Mouse (Mus musculus): ENCODE measurements around the gene Eif2b1. TPM values are rescaled to one million over a fixed set of nuclear protein-coding genes. Genes with fewer than 3 reads are reported as not detected.
"Not testable (repeated sequence)": the region's sequence is repeated elsewhere in the genome, so short reads cannot be mapped to it uniquely, and the experiment has no call there.

Eif2b1 gene
- polyA plus RNA-seq (2015; fragmentation: Nextera tagmentation; extraction: Ambion mirVana): 75.2 and 75.4 TPM in 2 replicates

- peak within 1 kb of the TSS; percentile 97 for H3K4me2 ChIP-seq (replicated peaks)
- peak within 1 kb of the TSS; percentile 91 for H3K4me3 ChIP-seq (replicated peaks)
- peak within 1 kb of the TSS; percentile 37; the same call in 1 of the 2 replicates for H3K27ac ChIP-seq
- peak; percentile 93 for ATAC-seq
- peaks cover 29% of the 10 kb centered on the region for H3K4me1 ChIP-seq (replicated peaks)
- under 1% methylated on average over 51 of the region's 51 CpGs for WGBS
- H3K9me3 ChIP-seq: no peaks in the 10 kb centered on the region
- peak within 1 kb of the TSS; percentile 86 for H3K9ac ChIP-seq (replicated peaks)
- H3K36me3 ChIP-seq: peaks cover 54% of the 10 kb centered on the region
- H3K27me3 ChIP-seq: no peaks in the 10 kb centered on the region
Observed at GRCm38 (mm10) chr5:124578633-124579317, at the start of gene Eif2b1, which contains the start of gene Gtf2h3. Gene Eif2b1, minus strand, starts transcription at chr5:124579131. Gene Gtf2h3, plus strand, starts transcription at chr5:124579140.

- no peak overlapping the region for H3K4me3 ChIP-seq (replicated peaks)
- H3K9me3 ChIP-seq: no peaks in the 10 kb centered on the region
- peaks cover 43% of the 10 kb centered on the region for H3K36me3 ChIP-seq
- ATAC-seq: no peak
- H3K9ac ChIP-seq (replicated peaks): no peak overlapping the region
- H3K27ac ChIP-seq: no peak overlapping the region
- no peak overlapping the region for H3K4me2 ChIP-seq (replicated peaks)
- H3K27me3 ChIP-seq: no peaks in the 10 kb centered on the region
- H3K4me1 ChIP-seq (replicated peaks): peaks cover 6% of the 10 kb centered on the region
- 96% methylated on average over 9 of the region's 9 CpGs for WGBS
Observed at GRCm38 (mm10) chr5:124624291-124624690, 45.4 kb upstream of the Eif2b1 start.

- Histone ChIP-seq H3K27ac (no peak overlapping the region), H3K4me2 (replicated peaks) (no peak overlapping the region), H3K9ac (replicated peaks) (no peak overlapping the region), H3K4me1 (replicated peaks) (peaks cover 1% of the 10 kb centered on the region), H3K36me3 (peaks cover 53% of the 10 kb centered on the region), H3K9me3 (no peaks in the 10 kb centered on the region), H3K27me3 (no peaks in the 10 kb centered on the region), H3K4me3 (replicated peaks) (no peak overlapping the region)
- ATAC-seq: no peak
- WGBS: 89% methylated on average over 15 of the region's 15 CpGs
Observed at GRCm38 (mm10) chr5:124622890-124623289, 44.0 kb upstream of the Eif2b1 start.

- H3K27me3 ChIP-seq: no peaks in the 10 kb centered on the region
- H3K36me3 ChIP-seq: peaks cover 56% of the 10 kb centered on the region
- H3K9me3 ChIP-seq: no peaks in the 10 kb centered on the region
- no peaks in the 10 kb centered on the region for H3K4me1 ChIP-seq (replicated peaks)
- 69% methylated on average over 13 of the region's 13 CpGs for WGBS
- H3K9ac ChIP-seq (replicated peaks): no peak overlapping the region
- H3K4me2 ChIP-seq (replicated peaks): no peak overlapping the region
- H3K4me3 ChIP-seq (replicated peaks): no peak overlapping the region
- no peak for ATAC-seq
- no peak overlapping the region for H3K27ac ChIP-seq
Observed at GRCm38 (mm10) chr5:124621362-124621761, 42.4 kb upstream of the Eif2b1 start.

- no peaks in the 10 kb centered on the region for H3K9me3 ChIP-seq
- no peak overlapping the region for H3K9ac ChIP-seq (replicated peaks)
- H3K4me1 ChIP-seq (replicated peaks): no peaks in the 10 kb centered on the region
- peaks cover 61% of the 10 kb centered on the region for H3K36me3 ChIP-seq
- no peak overlapping the region for H3K4me2 ChIP-seq (replicated peaks)
- no peaks in the 10 kb centered on the region for H3K27me3 ChIP-seq
- no peak overlapping the region for H3K4me3 ChIP-seq (replicated peaks)
- WGBS: 87% methylated on average over 10 of the region's 10 CpGs
- no peak overlapping the region for H3K27ac ChIP-seq
- no peak for ATAC-seq
Observed at GRCm38 (mm10) chr5:124618711-124619110, 39.8 kb upstream of the Eif2b1 start.

GRCm38 (mm10) chr5:124614709-124615108 is 35.8 kb upstream of the Eif2b1 start:
- Histone ChIP-seq H3K9me3 (no peaks in the 10 kb centered on the region), H3K27me3 (no peaks in the 10 kb centered on the region), H3K36me3 (peaks cover 61% of the 10 kb centered on the region), H3K4me3 (replicated peaks) (no peak overlapping the region), H3K27ac (no peak overlapping the region), H3K4me1 (replicated peaks) (no peaks in the 10 kb centered on the region), H3K9ac (replicated peaks) (no peak overlapping the region), H3K4me2 (replicated peaks) (no peak overlapping the region)
- ATAC-seq: no peak
- 94% methylated on average over 11 of the region's 11 CpGs for WGBS

GRCm38 (mm10) chr5:124610965-124611364 is 32.0 kb upstream of the Eif2b1 start:
- Histone ChIP-seq H3K9ac (replicated peaks) (no peak overlapping the region), H3K4me2 (replicated peaks) (no peak overlapping the region), H3K9me3 (no peaks in the 10 kb centered on the region), H3K27me3 (no peaks in the 10 kb centered on the region), H3K4me1 (replicated peaks) (no peaks in the 10 kb centered on the region), H3K36me3 (peaks cover 58% of the 10 kb centered on the region), H3K4me3 (replicated peaks) (no peak overlapping the region), H3K27ac (no peak overlapping the region)
- 73% methylated on average over 10 of the region's 10 CpGs for WGBS
- ATAC-seq: no peak

- ATAC-seq: no peak
- no peaks in the 10 kb centered on the region for H3K27me3 ChIP-seq
- WGBS: 91% methylated on average over 17 of the region's 17 CpGs
- H3K27ac ChIP-seq: no peak overlapping the region
- H3K4me3 ChIP-seq (replicated peaks): no peak overlapping the region
- H3K4me2 ChIP-seq (replicated peaks): no peak overlapping the region
- H3K36me3 ChIP-seq: peaks cover 36% of the 10 kb centered on the region
- no peaks in the 10 kb centered on the region for H3K9me3 ChIP-seq
- no peaks in the 10 kb centered on the region for H3K4me1 ChIP-seq (replicated peaks)
- H3K9ac ChIP-seq (replicated peaks): no peak overlapping the region
Observed at GRCm38 (mm10) chr5:124605041-124605622, 26.2 kb upstream of the Eif2b1 start.

- Histone ChIP-seq H3K4me1 (replicated peaks) (peaks cover 5% of the 10 kb centered on the region), H3K9me3 (no peaks in the 10 kb centered on the region), H3K27ac (no peak overlapping the region), H3K4me2 (replicated peaks) (no peak overlapping the region), H3K27me3 (no peaks in the 10 kb centered on the region), H3K36me3 (peaks cover 36% of the 10 kb centered on the region), H3K4me3 (replicated peaks) (no peak overlapping the region), H3K9ac (replicated peaks) (no peak overlapping the region)
- no peak for ATAC-seq
- 92% methylated on average over 4 of the region's 4 CpGs for WGBS
Observed at GRCm38 (mm10) chr5:124604296-124604695, 25.4 kb upstream of the Eif2b1 start.

GRCm38 (mm10) chr5:124602349-124602748 is 23.4 kb upstream of the Eif2b1 start:
- H3K9ac ChIP-seq (replicated peaks): no peak overlapping the region

GRCm38 (mm10) chr5:124599726-124600125 is 20.8 kb upstream of the Eif2b1 start:
- Histone ChIP-seq H3K36me3 (peaks cover 35% of the 10 kb centered on the region), H3K4me2 (replicated peaks) (peak overlapping the region; percentile 94), H3K4me1 (replicated peaks) (peaks cover 16% of the 10 kb centered on the region), H3K4me3 (replicated peaks) (peak overlapping the region; percentile 82)
- not testable (repeated sequence) for H3K9ac ChIP-seq (replicated peaks); H3K27ac ChIP-seq; H3K27me3 ChIP-seq; H3K9me3 ChIP-seq; ATAC-seq
- 72% methylated on average over 8 of the region's 8 CpGs for WGBS

More at GRCm38 (mm10) chr5:124602349-124602748, 23.4 kb upstream of the Eif2b1 start:
- no peak overlapping the region for H3K4me2 ChIP-seq (replicated peaks)
- H3K27ac ChIP-seq: no peak overlapping the region
- no peak overlapping the region for H3K4me3 ChIP-seq (replicated peaks)
- 67% methylated on average over 5 of the region's 5 CpGs for WGBS
- H3K36me3 ChIP-seq: peaks cover 20% of the 10 kb centered on the region
- ATAC-seq: no peak
- no peaks in the 10 kb centered on the region for H3K27me3 ChIP-seq
- H3K4me1 ChIP-seq (replicated peaks): peaks cover 16% of the 10 kb centered on the region
- no peaks in the 10 kb centered on the region for H3K9me3 ChIP-seq
